Mouse (Mus musculus): Measurements from ENCODE around the gene Wbp1l.

DNA sequence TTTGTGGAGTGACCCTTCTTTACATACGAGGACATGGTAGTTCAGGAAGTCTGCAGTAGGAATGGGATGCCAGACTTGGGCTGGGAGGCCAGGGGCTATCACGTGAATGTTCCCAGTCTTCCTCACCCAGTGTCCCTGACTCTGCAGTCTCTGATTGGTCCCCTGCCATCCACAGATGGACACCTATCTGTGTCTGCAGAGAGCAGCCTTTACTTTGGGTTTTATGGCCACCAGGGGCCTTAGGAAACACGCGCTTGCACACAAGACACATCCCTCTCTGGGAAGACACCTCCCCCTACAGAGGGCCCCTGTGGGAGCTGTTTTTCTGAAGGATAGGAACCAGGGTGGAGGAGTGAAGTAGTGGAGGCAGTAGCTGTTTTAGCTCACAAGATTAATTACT lies 62.6 kb downstream of the Wbp1l start:
- TF ChIP-seq CTCF (IDR thresholded peaks at IDR 0.05; ENCODE audit: low read depth, low read length): no peak
- no peak for TF ChIP-seq GATA1 (IDR thresholded peaks at IDR 0.05; ENCODE audit: borderline replicate concordance, low read length)
- no peak for TF ChIP-seq TAL1 (conservative IDR thresholded peaks at IDR 0.05; ENCODE audit: low read depth, low read length)
- TF ChIP-seq POLR2AphosphoS5 (IDR thresholded peaks at IDR 0.05; ENCODE audit: insufficient replicate concordance, low read depth, low read length): no peak

Measured in G1E (cell line).